Mouse (Mus musculus): ENCODE measurements around the gene Myo1a. TPM values are rescaled to one million over a fixed set of nuclear protein-coding genes. Genes with fewer than 3 reads are reported as not detected.

Myo1a gene
- polyA plus RNA-seq (2017; shearing (Covaris generic)), result not detected

GRCm38 (mm10) chr10:127704766-127705220 lies at the start of gene Myo1a:
TSS of gene Myo1a (plus strand) at chr10:127705170.

GRCm38 (mm10) chr10:127666501-127667268 lies 38.3 kb upstream of the Myo1a start, which contains the start of gene Nemp1:
TSS of gene Nemp1 (plus strand) at chr10:127666901.

GRCm38 (mm10) chr10:127668093-127669050 lies 36.6 kb upstream of the Myo1a start, which contains the start of gene Nab2:
TSS of gene Nab2 (minus strand) at chr10:127668568.

GRCm38 (mm10) chr10:127724178-127724577 lies 19.2 kb downstream of the Myo1a start, which contains the start of gene Tac2:
TSS of gene Tac2 (plus strand) at chr10:127724478.

GRCm38 (mm10) chr10:127739083-127739660 lies 34.2 kb downstream of the Myo1a start, which contains the start of gene Zbtb39:
TSS of gene Zbtb39 (plus strand) at chr10:127739538.

GRCm38 (mm10) chr10:127751548-127751947 lies 46.6 kb downstream of the Myo1a start, which contains the start of gene Gpr182:
TSS of gene Gpr182 (minus strand) at chr10:127751732.

GRCm38 (mm10) chr10:127759181-127760110 lies 54.5 kb downstream of the Myo1a start, which contains the start of the genes Rdh1 and Rdh16f1:
TSS of gene Rdh1 (plus strand) at chr10:127759721.
TSS of gene Rdh16f1 (plus strand) at chr10:127759787.

Other genes starting within 250 kb of the Myo1a start
- gene Stac3, start 203.5 kb upstream of the Myo1a start, polyA plus RNA-seq (2017; shearing (Covaris generic)), result under 1 TPM in 1 of 2 experiments, not detected in 1; 0.11 TPM
- gene Ndufa4l2, start 190.2 kb upstream of the Myo1a start, polyA plus RNA-seq (2017; shearing (Covaris generic)), result under 1 TPM in 1 of 2 experiments, not detected in 1; 0.41 TPM
- gene Shmt2, start 182.7 kb upstream of the Myo1a start, polyA plus RNA-seq (2017; shearing (Covaris generic)), result 10 to 100 TPM; 62.8 to 70.2 TPM
- not detected for gene Nxph4, start 170.6 kb upstream of the Myo1a start, polyA plus RNA-seq (2017; shearing (Covaris generic))
- gene Lrp1, start 84.0 kb upstream of the Myo1a start, polyA plus RNA-seq (2017; shearing (Covaris generic)), result 1 to 10 TPM in 1 of 2 experiments, under 1 TPM in 1; 0.76 to 2.4 TPM
- 100 to 1,000 TPM; 127 to 180 TPM for gene Stat6, start 62.2 kb upstream of the Myo1a start, polyA plus RNA-seq (2017; shearing (Covaris generic))
- gene Nemp1, start 38.3 kb upstream of the Myo1a start, polyA plus RNA-seq (2017; shearing (Covaris generic)), result 1 to 10 TPM; 5.5 to 6.7 TPM
- 10 to 100 TPM; 31.4 to 62.9 TPM for gene Nab2, start 36.6 kb upstream of the Myo1a start, polyA plus RNA-seq (2017; shearing (Covaris generic))
- not detected for gene Tac2, start 19.3 kb downstream of the Myo1a start, polyA plus RNA-seq (2017; shearing (Covaris generic))
- gene Zbtb39, start 34.4 kb downstream of the Myo1a start, polyA plus RNA-seq (2017; shearing (Covaris generic)), result under 1 TPM; 0.17 to 0.36 TPM
- under 1 TPM in 1 of 2 experiments, not detected in 1; 0.34 TPM for gene Gpr182, start 46.6 kb downstream of the Myo1a start, polyA plus RNA-seq (2017; shearing (Covaris generic))
- under 1 TPM; 0.11 to 0.21 TPM for gene Rdh1, start 54.6 kb downstream of the Myo1a start, polyA plus RNA-seq (2017; shearing (Covaris generic))
- 1 to 10 TPM in 1 of 2 experiments, not detected in 1; 1.4 TPM for gene Rdh16f1, start 54.6 kb downstream of the Myo1a start, polyA plus RNA-seq (2017; shearing (Covaris generic))
- gene Rdh9, start 71.2 kb downstream of the Myo1a start, polyA plus RNA-seq (2017; shearing (Covaris generic)), result under 1 TPM in 1 of 2 experiments, not detected in 1; 0.52 TPM
- gene Rdh16, start 96.0 kb downstream of the Myo1a start, polyA plus RNA-seq (2017; shearing (Covaris generic)), result under 1 TPM in 1 of 2 experiments, not detected in 1; 0.32 TPM
- gene Rdh19, start 144.8 kb downstream of the Myo1a start, polyA plus RNA-seq (2017; shearing (Covaris generic)), result not detected
- not detected for gene Rdh16f2, start 161.3 kb downstream of the Myo1a start, polyA plus RNA-seq (2017; shearing (Covaris generic))
- under 1 TPM in 1 of 2 experiments, not detected in 1; 0.29 TPM for gene Rdh7, start 183.6 kb downstream of the Myo1a start, polyA plus RNA-seq (2017; shearing (Covaris generic))
- not detected for gene Sdr9c7, start 193.3 kb downstream of the Myo1a start, polyA plus RNA-seq (2017; shearing (Covaris generic))